Mouse (Mus musculus) C2C12 (cell line): ENCODE data around the gene Sgca.

Experiments used
- CTCF ChIP-seq: IDR thresholded peaks from one replicate; pipeline ENCODE4 v1.5.1; 2011; ENCODE audit not compliant: control insufficient read depth, insufficient read depth, insufficient read length
- USF1 ChIP-seq: IDR thresholded peaks from one replicate; pipeline ENCODE4 v1.6.1; 2011; ENCODE audit warnings: low read depth, mild to moderate bottlenecking, control low read depth, moderate library complexity

GRCm38 (mm10) chr11:94973313-94973712 lies 2.8 kb downstream of the Sgca start:
- no peak for TF ChIP-seq USF1
- no peak for TF ChIP-seq CTCF
